Mouse (Mus musculus): ENCODE data around the gene 0610012G03Rik. TPM values are rescaled to one million over a fixed set of nuclear protein-coding genes. Genes with fewer than 3 reads are reported as not detected.

The 0610012G03Rik gene
- polyA plus RNA-seq, 1 experiment from 2014 or later, result 94.6 TPM

GRCm38 (mm10) chr16:31944698-31945255 lies 3.5 kb downstream of the 0610012G03Rik start:
- Histone ChIP-seq H3K9me3 (no peaks in the 10 kb centered on the region), H3K36me3 (no peaks in the 10 kb centered on the region), H3K27me3 (replicated peaks) (no peaks in the 10 kb centered on the region), H3K4me1 (peaks cover 28% of the 10 kb centered on the region), H3K27ac (no peak overlapping the region), H3K4me2 (no peak overlapping the region), H3K9ac (no peak overlapping the region), H3K4me3 (replicated peaks) (no peak overlapping the region)
- ATAC-seq (ENCODE audit: insufficient read depth, low FRiP score, low read depth), result no peak
- WGBS, result 79% methylated on average over 12 of the region's 12 CpGs

GRCm38 (mm10) chr16:31943980-31944379 lies 4.3 kb downstream of the 0610012G03Rik start:
- H3K4me2 ChIP-seq, result no peak overlapping the region
- no peak overlapping the region for H3K9ac ChIP-seq
- H3K4me3 ChIP-seq (replicated peaks), result no peak overlapping the region
- H3K36me3 ChIP-seq, result no peaks in the 10 kb centered on the region
- peaks cover 20% of the 10 kb centered on the region for H3K4me1 ChIP-seq
- H3K27ac ChIP-seq, result no peak overlapping the region
- WGBS, result 2% methylated on average over 10 of the region's 10 CpGs
- H3K9me3 ChIP-seq, result no peaks in the 10 kb centered on the region
- H3K27me3 ChIP-seq (replicated peaks), result no peaks in the 10 kb centered on the region
- no peak for ATAC-seq (ENCODE audit: insufficient read depth, low FRiP score, low read depth)

GRCm38 (mm10) chr16:31940586-31940985 lies 7.7 kb downstream of the 0610012G03Rik start:
- Histone ChIP-seq H3K27ac (no peak overlapping the region), H3K9me3 (no peaks in the 10 kb centered on the region), H3K4me2 (no peak overlapping the region), H3K4me3 (replicated peaks) (no peak overlapping the region), H3K4me1 (peaks cover 6% of the 10 kb centered on the region; the same call in 1 of the 2 replicates), H3K27me3 (replicated peaks) (peaks cover 5% of the 10 kb centered on the region), H3K9ac (no peak overlapping the region), H3K36me3 (no peaks in the 10 kb centered on the region)
- 70% methylated on average over 2 of the region's 2 CpGs for WGBS
- ATAC-seq (ENCODE audit: insufficient read depth, low FRiP score, low read depth), result no peak

- Histone ChIP-seq H3K27me3 (replicated peaks) (peaks cover 22% of the 10 kb centered on the region), H3K9me3 (no peaks in the 10 kb centered on the region), H3K36me3 (no peaks in the 10 kb centered on the region), H3K4me3 (replicated peaks) (no peak overlapping the region), H3K4me2 (no peak overlapping the region), H3K9ac (no peak overlapping the region), H3K27ac (no peak overlapping the region), H3K4me1 (peaks cover 11% of the 10 kb centered on the region)
- ATAC-seq (ENCODE audit: insufficient read depth, low FRiP score, low read depth), result no peak
- 69% methylated on average over 6 of the region's 6 CpGs for whole genome bisulfite sequencing
Observed at GRCm38 (mm10) chr16:31938856-31939255, 9.4 kb downstream of the 0610012G03Rik start.

- H3K9ac ChIP-seq, result no peak overlapping the region
Observed at GRCm38 (mm10) chr16:31936568-31936967, 11.7 kb downstream of the 0610012G03Rik start.

GRCm38 (mm10) chr16:31935091-31935979 lies 13.0 kb downstream of the 0610012G03Rik start:
- no peak overlapping the region for H3K9ac ChIP-seq
- no peak for ATAC-seq (ENCODE audit: insufficient read depth, low FRiP score, low read depth)
- peaks cover 20% of the 10 kb centered on the region for H3K4me1 ChIP-seq
- peak overlapping the region; percentile 92 for H3K4me2 ChIP-seq
- no peak overlapping the region for H3K27ac ChIP-seq
- peak overlapping the region; percentile 24 for H3K4me3 ChIP-seq (replicated peaks)
- peaks cover 30% of the 10 kb centered on the region for H3K27me3 ChIP-seq (replicated peaks)
- H3K9me3 ChIP-seq, result no peaks in the 10 kb centered on the region
- H3K36me3 ChIP-seq, result no peaks in the 10 kb centered on the region
- WGBS, result 6% methylated on average over 36 of the region's 36 CpGs

More at GRCm38 (mm10) chr16:31936568-31936967, 11.7 kb downstream of the 0610012G03Rik start:
- no peak for ATAC-seq (ENCODE audit: insufficient read depth, low FRiP score, low read depth)
- no peak overlapping the region for H3K4me2 ChIP-seq
- H3K4me1 ChIP-seq, result peaks cover 20% of the 10 kb centered on the region
- H3K36me3 ChIP-seq, result no peaks in the 10 kb centered on the region
- H3K9me3 ChIP-seq, result no peaks in the 10 kb centered on the region
- 86% methylated on average over 4 of the region's 4 CpGs for WGBS
- no peak overlapping the region for H3K27ac ChIP-seq
- H3K4me3 ChIP-seq (replicated peaks), result no peak overlapping the region
- peaks cover 30% of the 10 kb centered on the region for H3K27me3 ChIP-seq (replicated peaks)

GRCm38 (mm10) chr16:31934550-31935010 lies 13.7 kb downstream of the 0610012G03Rik start:
- H3K27ac ChIP-seq, result no peak overlapping the region
- no peak overlapping the region for H3K9ac ChIP-seq
- peak overlapping the region; percentile 92 for H3K4me2 ChIP-seq
- H3K36me3 ChIP-seq, result no peaks in the 10 kb centered on the region
- no peak for ATAC-seq (ENCODE audit: insufficient read depth, low FRiP score, low read depth)
- H3K9me3 ChIP-seq, result no peaks in the 10 kb centered on the region
- 30% methylated on average over 13 of the region's 13 CpGs for WGBS
- peaks cover 20% of the 10 kb centered on the region for H3K4me1 ChIP-seq
- H3K27me3 ChIP-seq (replicated peaks), result peaks cover 30% of the 10 kb centered on the region
- peak overlapping the region; percentile 24; the same call in 1 of the 2 replicates for H3K4me3 ChIP-seq (replicated peaks)

- peak within 1 kb of the TSS; percentile 48 for H3K4me3 ChIP-seq (replicated peaks)
- WGBS, result 11% methylated on average over 42 of the region's 42 CpGs
- H3K9ac ChIP-seq, result peak within 1 kb of the TSS; percentile 19; the same call in 1 of the 2 replicates
- peak within 1 kb of the TSS; percentile 92 for H3K4me2 ChIP-seq
- H3K27ac ChIP-seq, result peak within 1 kb of the TSS; percentile 3; the same call in 1 of the 2 replicates
- no peaks in the 10 kb centered on the region for H3K9me3 ChIP-seq
- peaks cover 30% of the 10 kb centered on the region for H3K27me3 ChIP-seq (replicated peaks)
- no peaks in the 10 kb centered on the region for H3K36me3 ChIP-seq
- peaks cover 20% of the 10 kb centered on the region for H3K4me1 ChIP-seq
- ATAC-seq (ENCODE audit: insufficient read depth, low FRiP score, low read depth), result no peak
Observed at GRCm38 (mm10) chr16:31933751-31934549, 14.3 kb downstream of the 0610012G03Rik start, which contains the start of gene Pigz. Pigz (plus strand) TSS chr16:31933851.

GRCm38 (mm10) chr16:31932840-31933697 lies 15.2 kb downstream of the 0610012G03Rik start:
- peaks cover 30% of the 10 kb centered on the region for H3K27me3 ChIP-seq (replicated peaks)
- WGBS, result 1% methylated on average over 50 of the region's 50 CpGs
- peak overlapping the region; percentile 48 for H3K4me3 ChIP-seq (replicated peaks)
- peak; percentile 84 for ATAC-seq (ENCODE audit: insufficient read depth, low FRiP score, low read depth)
- no peaks in the 10 kb centered on the region for H3K9me3 ChIP-seq
- peak overlapping the region; percentile 3; the same call in 1 of the 2 replicates for H3K27ac ChIP-seq
- H3K4me1 ChIP-seq, result peaks cover 20% of the 10 kb centered on the region
- peak overlapping the region; percentile 4; the same call in 1 of the 2 replicates for H3K9ac ChIP-seq
- no peaks in the 10 kb centered on the region for H3K36me3 ChIP-seq
- H3K4me2 ChIP-seq, result peak overlapping the region; percentile 92

GRCm38 (mm10) chr16:31932255-31932654 lies 16.0 kb downstream of the 0610012G03Rik start:
- WGBS, result 63% methylated on average over 5 of the region's 5 CpGs
- Histone ChIP-seq H3K4me2 (no peak overlapping the region), H3K4me3 (replicated peaks) (no peak overlapping the region), H3K27me3 (replicated peaks) (peaks cover 30% of the 10 kb centered on the region), H3K9ac (no peak overlapping the region), H3K27ac (no peak overlapping the region; the same call in 1 of the 2 replicates), H3K9me3 (no peaks in the 10 kb centered on the region), H3K4me1 (peaks cover 20% of the 10 kb centered on the region), H3K36me3 (no peaks in the 10 kb centered on the region)
- no peak for ATAC-seq (ENCODE audit: insufficient read depth, low FRiP score, low read depth)

GRCm38 (mm10) chr16:31931330-31931729 lies 17.0 kb downstream of the 0610012G03Rik start:
- Histone ChIP-seq H3K9me3 (no peaks in the 10 kb centered on the region), H3K27me3 (replicated peaks) (peaks cover 30% of the 10 kb centered on the region), H3K9ac (no peak overlapping the region), H3K27ac (no peak overlapping the region), H3K36me3 (no peaks in the 10 kb centered on the region), H3K4me2 (0 out of 2 replicates have a peak overlapping the region, but pooled peaks have one; percentile 16), H3K4me3 (replicated peaks) (no peak overlapping the region), H3K4me1 (peaks cover 20% of the 10 kb centered on the region)
- WGBS, result 51% methylated on average over 17 of the region's 17 CpGs
- ATAC-seq (ENCODE audit: insufficient read depth, low FRiP score, low read depth), result no peak
